Mouse (Mus musculus) small intestine, adult 2 months (tissue): ENCODE measurements around the gene Kpna7.

ENCODE experiments used
- CTCF ChIP-seq: fragments of 200-500 bp; IDR thresholded peaks from 2 replicates; pipeline ENCODE4 v1.5.1; 2012; ENCODE audit warnings: low read depth, mild to moderate bottlenecking, control low read depth, inconsistent platforms, low read length, moderate library complexity, mixed read lengths; ENCODE audit not compliant: insufficient replicate concordance, insufficient read length; ENCODE audit errors: extremely low read depth
- POLR2A ChIP-seq: fragments of 200-500 bp; IDR thresholded peaks from 2 replicates; pipeline ENCODE4 v1.6.1; 2012; ENCODE audit warnings: low read depth, mild to moderate bottlenecking, control low read depth, inconsistent platforms, low read length, moderate library complexity

DNA sequence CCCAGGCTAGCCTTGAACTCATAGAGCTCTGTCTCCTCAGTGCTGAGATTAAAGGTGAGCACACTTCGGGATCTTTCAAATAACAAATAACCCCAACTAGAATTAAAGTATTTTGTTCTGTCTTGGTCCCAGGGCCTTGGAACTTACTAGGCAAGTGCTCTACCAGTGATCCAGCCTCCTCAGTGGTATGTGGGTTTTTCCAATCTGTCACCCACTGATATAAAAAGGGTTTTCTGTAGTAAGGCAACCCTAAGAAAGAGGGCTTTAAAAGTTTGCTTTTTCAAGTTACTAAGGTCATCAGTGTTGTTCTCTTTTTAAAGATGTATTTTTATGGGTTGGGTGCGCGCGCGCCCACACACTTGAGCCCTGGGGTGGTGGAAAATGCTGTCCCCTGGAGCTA lies 31.9 kb upstream of the Kpna7 start:
- no peak for TF ChIP-seq CTCF
- TF ChIP-seq POLR2A, result no peak
